Mouse (Mus musculus): ENCODE measurements around the gene Thrb. TPM values are rescaled to one million over a fixed set of nuclear protein-coding genes. Genes with fewer than 3 reads are reported as not detected.

The Thrb gene
- polyA plus RNA-seq, 1 experiment from 2014 or later = 0.32 TPM

DNA sequence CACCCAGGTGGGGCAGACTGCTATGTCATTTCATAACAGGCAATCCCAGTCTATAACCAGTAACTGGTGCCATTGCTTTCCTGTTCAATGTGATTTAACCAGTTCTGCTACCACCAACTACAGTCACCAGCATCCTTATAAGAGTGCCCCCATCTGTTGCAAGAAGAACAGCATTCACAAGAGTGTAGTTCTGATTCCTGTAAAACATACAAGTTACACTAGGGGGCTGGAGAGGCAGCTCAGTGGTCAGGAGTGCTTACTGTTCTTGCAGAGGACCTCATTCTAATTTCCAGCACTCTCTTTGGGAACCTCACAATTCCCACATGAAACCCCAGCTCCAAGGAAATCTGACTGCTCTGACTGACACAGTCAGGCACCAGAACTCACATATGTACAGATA lies 318.2 kb downstream of the Thrb start:
- Histone ChIP-seq H3K27me3 (ENCODE audit: control insufficient read depth, insufficient read depth, low read length) (no peaks in the 10 kb centered on the region), H3K36me3 (ENCODE audit: control insufficient read depth, insufficient read depth, low read length) (no peaks in the 10 kb centered on the region), H3K9me3 (ENCODE audit: control insufficient read depth, low read length) (no peaks in the 10 kb centered on the region), H3K4me3 (ENCODE audit: low read depth, low read length) (no peak overlapping the region), H3K27ac (ENCODE audit: low read depth, low read length) (no peak overlapping the region), H3K4me1 (replicated peaks; ENCODE audit: control insufficient read depth, insufficient read depth, low read length) (no peaks in the 10 kb centered on the region), H3K4me2 (ENCODE audit: low read depth, low read length, severe bottlenecking) (no peak overlapping the region), H3K9ac (ENCODE audit: low read length) (no peak overlapping the region)
- ATAC-seq (replicated peaks; ENCODE audit: low FRiP score) (no peak), DNase-seq (ENCODE audit: low spot score) (no peak)

DNA sequence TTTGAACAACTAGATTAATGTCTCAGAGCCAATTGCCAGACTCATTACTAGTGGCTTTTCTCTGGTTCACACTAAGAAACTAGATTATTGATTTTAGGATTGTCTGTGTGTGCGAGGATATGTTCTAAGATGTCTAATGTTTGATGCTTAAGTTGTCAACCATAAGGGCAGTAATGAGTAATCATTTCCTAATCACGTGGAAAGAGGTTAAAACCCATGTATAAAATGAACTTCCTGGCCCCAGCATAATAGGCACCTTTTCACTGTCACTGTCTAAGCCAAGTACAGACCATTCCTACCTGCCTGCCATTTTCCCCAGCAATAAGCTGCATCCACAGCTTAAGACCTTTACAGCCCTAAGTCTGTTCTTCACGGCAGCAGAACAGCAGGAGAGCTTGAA lies 321.2 kb downstream of the Thrb start:
- H3K4me2 ChIP-seq (ENCODE audit: low read depth, low read length, severe bottlenecking) = no peak overlapping the region
- no peaks in the 10 kb centered on the region for H3K36me3 ChIP-seq (ENCODE audit: control insufficient read depth, insufficient read depth, low read length)
- H3K9me3 ChIP-seq (ENCODE audit: control insufficient read depth, low read length) = no peaks in the 10 kb centered on the region
- H3K27ac ChIP-seq (ENCODE audit: low read depth, low read length) = no peak overlapping the region
- no peak overlapping the region for H3K9ac ChIP-seq (ENCODE audit: low read length)
- ATAC-seq (replicated peaks; ENCODE audit: low FRiP score) (no peak), DNase-seq (ENCODE audit: low spot score) (no peak)
- no peaks in the 10 kb centered on the region for H3K4me1 ChIP-seq (replicated peaks; ENCODE audit: control insufficient read depth, insufficient read depth, low read length)
- H3K4me3 ChIP-seq (ENCODE audit: low read depth, low read length) = no peak overlapping the region
- no peaks in the 10 kb centered on the region for H3K27me3 ChIP-seq (ENCODE audit: control insufficient read depth, insufficient read depth, low read length)
- 77% methylated on average over 3 of the region's 3 CpGs for WGBS

DNA sequence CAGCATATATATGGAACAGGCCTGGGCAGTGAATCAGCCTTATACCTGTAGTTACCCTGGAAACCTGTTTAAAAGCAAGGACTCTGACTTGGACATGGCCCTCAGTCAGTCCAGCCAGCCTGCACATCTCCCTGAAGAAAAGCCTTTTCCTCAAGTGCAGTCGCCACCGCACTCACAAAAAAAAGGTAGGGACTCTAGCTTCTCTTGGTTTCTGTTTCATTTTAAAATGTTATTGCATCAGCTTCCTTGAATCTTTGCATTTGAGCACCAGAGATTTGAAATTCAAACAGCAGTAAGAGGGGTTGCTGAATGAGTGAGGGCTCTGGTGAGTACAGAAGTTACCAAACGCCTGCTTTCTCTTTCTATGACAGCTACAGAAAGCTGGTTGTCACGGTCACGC lies 322.0 kb downstream of the Thrb start:
- Histone ChIP-seq H3K4me2 (ENCODE audit: low read depth, low read length, severe bottlenecking) (no peak overlapping the region), H3K9ac (ENCODE audit: low read length) (no peak overlapping the region), H3K36me3 (ENCODE audit: control insufficient read depth, insufficient read depth, low read length) (no peaks in the 10 kb centered on the region), H3K27me3 (ENCODE audit: control insufficient read depth, insufficient read depth, low read length) (no peaks in the 10 kb centered on the region), H3K9me3 (ENCODE audit: control insufficient read depth, low read length) (no peaks in the 10 kb centered on the region), H3K4me3 (ENCODE audit: low read depth, low read length) (no peak overlapping the region), H3K4me1 (replicated peaks; ENCODE audit: control insufficient read depth, insufficient read depth, low read length) (no peaks in the 10 kb centered on the region), H3K27ac (ENCODE audit: low read depth, low read length) (no peak overlapping the region)
- ATAC-seq (replicated peaks; ENCODE audit: low FRiP score) = no peak
- DNase-seq (ENCODE audit: low spot score) = no peak
- WGBS = 91% methylated on average over 5 of the region's 5 CpGs

DNA sequence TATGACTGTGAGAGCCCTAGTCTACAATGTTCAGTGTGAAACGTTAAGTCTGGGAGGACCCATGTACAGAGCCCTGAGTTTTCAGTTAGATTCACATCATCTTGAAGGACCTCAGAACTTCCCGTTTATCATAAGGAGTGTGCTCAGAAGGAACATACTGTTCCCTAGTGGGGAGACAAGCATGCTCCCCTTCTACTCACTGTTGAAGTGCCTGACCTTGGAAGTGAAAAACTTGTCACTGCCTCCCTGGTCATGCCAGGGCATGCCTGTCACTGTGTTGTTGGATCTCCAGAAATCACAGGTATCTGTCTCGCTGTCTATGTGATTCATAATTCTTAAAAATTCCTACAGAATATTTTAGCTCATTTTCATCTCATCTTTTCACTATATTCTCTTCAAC lies 323.3 kb downstream of the Thrb start:
- ATAC-seq (replicated peaks; ENCODE audit: low FRiP score) = no peak

DNA sequence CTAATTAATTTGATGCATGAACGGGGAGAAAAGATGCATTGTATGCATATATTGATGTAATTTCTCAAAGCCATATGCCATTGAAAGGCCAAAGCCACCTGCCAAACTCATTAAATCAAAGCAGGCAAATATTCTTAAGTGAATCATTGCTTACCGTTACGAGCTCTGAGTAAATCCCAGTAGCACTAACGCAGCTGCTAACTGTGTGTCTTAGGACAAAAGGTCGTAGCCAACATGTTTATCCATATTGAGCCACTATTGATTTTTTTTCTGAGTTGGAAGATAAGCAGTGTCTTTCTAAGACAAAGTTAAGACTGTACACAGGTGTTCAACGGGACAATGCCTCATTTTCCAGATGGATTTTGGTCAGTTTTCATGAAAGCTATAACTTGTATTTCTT lies 323.8 kb downstream of the Thrb start:
- H3K4me2 ChIP-seq (ENCODE audit: low read depth, low read length, severe bottlenecking) = no peak overlapping the region
- H3K9me3 ChIP-seq (ENCODE audit: control insufficient read depth, low read length) = no peaks in the 10 kb centered on the region
- no peaks in the 10 kb centered on the region for H3K36me3 ChIP-seq (ENCODE audit: control insufficient read depth, insufficient read depth, low read length)
- no peak overlapping the region for H3K27ac ChIP-seq (ENCODE audit: low read depth, low read length)
- ATAC-seq (replicated peaks; ENCODE audit: low FRiP score) = no peak
- DNase-seq (ENCODE audit: low spot score) = no peak
- no peak overlapping the region for H3K4me3 ChIP-seq (ENCODE audit: low read depth, low read length)
- H3K4me1 ChIP-seq (replicated peaks; ENCODE audit: control insufficient read depth, insufficient read depth, low read length) = no peaks in the 10 kb centered on the region
- H3K9ac ChIP-seq (ENCODE audit: low read length) = no peak overlapping the region
- WGBS = 80% methylated on average over 6 of the region's 6 CpGs
- H3K27me3 ChIP-seq (ENCODE audit: control insufficient read depth, insufficient read depth, low read length) = no peaks in the 10 kb centered on the region

More for the DNA sequence above, 323.3 kb downstream of the Thrb start:
- Histone ChIP-seq H3K27me3 (ENCODE audit: control insufficient read depth, insufficient read depth, low read length) (no peaks in the 10 kb centered on the region), H3K9me3 (ENCODE audit: control insufficient read depth, low read length) (no peaks in the 10 kb centered on the region), H3K4me1 (replicated peaks; ENCODE audit: control insufficient read depth, insufficient read depth, low read length) (no peaks in the 10 kb centered on the region), H3K36me3 (ENCODE audit: control insufficient read depth, insufficient read depth, low read length) (no peaks in the 10 kb centered on the region), H3K27ac (ENCODE audit: low read depth, low read length) (no peak overlapping the region), H3K4me3 (ENCODE audit: low read depth, low read length) (no peak overlapping the region), H3K4me2 (ENCODE audit: low read depth, low read length, severe bottlenecking) (no peak overlapping the region), H3K9ac (ENCODE audit: low read length) (no peak overlapping the region)
- DNase-seq (ENCODE audit: low spot score) = no peak
- WGBS = 84% methylated on average over 3 of the region's 3 CpGs

DNA sequence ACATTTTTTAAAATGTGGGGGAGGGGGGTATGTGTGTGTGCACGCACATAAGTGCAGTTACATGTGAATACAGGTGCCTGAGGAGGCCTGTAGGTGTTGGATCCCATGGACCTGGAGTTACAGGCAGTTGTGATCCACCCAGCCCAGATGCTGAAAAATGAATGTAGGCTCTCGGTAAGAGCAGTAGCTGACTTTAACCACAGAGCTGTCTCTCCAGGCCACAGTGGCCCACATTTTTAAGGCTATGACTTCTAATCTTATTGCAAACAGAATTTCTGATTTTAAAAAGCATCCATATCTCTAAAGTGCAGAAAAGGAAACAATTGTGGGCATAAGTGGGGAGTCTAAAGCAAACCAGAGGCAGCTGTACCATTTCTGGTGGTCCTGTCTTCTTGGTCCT lies 328.5 kb downstream of the Thrb start:
- H3K36me3 ChIP-seq (ENCODE audit: control insufficient read depth, insufficient read depth, low read length) = no peaks in the 10 kb centered on the region
- no peaks in the 10 kb centered on the region for H3K9me3 ChIP-seq (ENCODE audit: control insufficient read depth, low read length)
- H3K4me1 ChIP-seq (replicated peaks; ENCODE audit: control insufficient read depth, insufficient read depth, low read length) = no peaks in the 10 kb centered on the region
- 83% methylated on average over 2 of the region's 2 CpGs for WGBS
- no peak overlapping the region for H3K4me3 ChIP-seq (ENCODE audit: low read depth, low read length)
- no peak overlapping the region for H3K4me2 ChIP-seq (ENCODE audit: low read depth, low read length, severe bottlenecking)
- H3K27me3 ChIP-seq (ENCODE audit: control insufficient read depth, insufficient read depth, low read length) = no peaks in the 10 kb centered on the region
- no peak for ATAC-seq (replicated peaks; ENCODE audit: low FRiP score)
- no peak overlapping the region for H3K9ac ChIP-seq (ENCODE audit: low read length)
- no peak for DNase-seq (ENCODE audit: low spot score)
- H3K27ac ChIP-seq (ENCODE audit: low read depth, low read length) = no peak overlapping the region

DNA sequence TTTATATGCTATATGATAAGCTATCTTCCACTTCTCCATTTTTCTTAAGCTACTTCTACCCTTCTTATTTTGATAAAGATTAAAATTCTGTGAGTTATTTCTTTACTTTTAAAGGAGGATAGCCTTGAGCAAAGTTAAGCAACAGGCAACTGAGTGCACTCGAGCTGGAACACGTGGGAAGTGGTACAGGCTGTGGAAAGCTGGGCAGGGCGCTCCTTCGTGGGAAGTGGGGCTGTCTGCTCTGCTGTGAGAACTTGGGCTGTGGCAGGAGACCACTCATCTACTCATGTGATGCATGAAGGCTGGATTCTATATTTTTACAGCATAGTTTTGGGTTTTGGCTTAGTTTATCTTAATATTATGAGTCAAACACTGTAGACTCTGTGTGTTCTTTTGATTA lies 329.1 kb downstream of the Thrb start:
- WGBS = 78% methylated on average over 4 of the region's 4 CpGs
- DNase-seq (ENCODE audit: low spot score) = no peak
- Histone ChIP-seq H3K36me3 (ENCODE audit: control insufficient read depth, insufficient read depth, low read length) (no peaks in the 10 kb centered on the region), H3K9me3 (ENCODE audit: control insufficient read depth, low read length) (no peaks in the 10 kb centered on the region), H3K27me3 (ENCODE audit: control insufficient read depth, insufficient read depth, low read length) (no peaks in the 10 kb centered on the region), H3K4me2 (ENCODE audit: low read depth, low read length, severe bottlenecking) (no peak overlapping the region), H3K27ac (ENCODE audit: low read depth, low read length) (no peak overlapping the region), H3K9ac (ENCODE audit: low read length) (no peak overlapping the region), H3K4me1 (replicated peaks; ENCODE audit: control insufficient read depth, insufficient read depth, low read length) (no peaks in the 10 kb centered on the region), H3K4me3 (ENCODE audit: low read depth, low read length) (no peak overlapping the region)
- no peak for ATAC-seq (replicated peaks; ENCODE audit: low FRiP score)

DNA sequence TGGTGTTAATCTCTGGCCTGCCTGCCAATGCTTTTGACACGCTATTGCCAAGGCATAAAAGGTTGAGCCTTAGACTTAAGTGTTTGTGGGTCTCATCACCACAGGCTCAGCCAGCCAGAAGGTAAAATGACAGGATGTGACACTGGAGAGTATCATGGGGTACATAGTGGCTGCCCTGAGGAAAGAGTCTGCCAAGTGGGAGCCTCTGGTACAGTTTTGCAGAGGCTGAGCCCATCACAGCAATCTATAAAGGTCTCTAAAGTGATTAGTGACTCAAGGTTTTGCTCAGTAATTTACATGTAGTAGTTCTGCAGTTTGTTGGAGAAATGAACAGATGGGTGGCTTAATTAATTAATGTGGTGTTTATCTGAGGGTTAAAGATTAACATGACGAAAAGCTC lies 330.1 kb downstream of the Thrb start:
- 74% methylated on average over 2 of the region's 2 CpGs for WGBS
- Histone ChIP-seq H3K36me3 (ENCODE audit: control insufficient read depth, insufficient read depth, low read length) (no peaks in the 10 kb centered on the region), H3K9ac (ENCODE audit: low read length) (no peak overlapping the region), H3K9me3 (ENCODE audit: control insufficient read depth, low read length) (no peaks in the 10 kb centered on the region), H3K4me2 (ENCODE audit: low read depth, low read length, severe bottlenecking) (no peak overlapping the region), H3K27me3 (ENCODE audit: control insufficient read depth, insufficient read depth, low read length) (no peaks in the 10 kb centered on the region), H3K4me3 (ENCODE audit: low read depth, low read length) (no peak overlapping the region), H3K27ac (ENCODE audit: low read depth, low read length) (no peak overlapping the region), H3K4me1 (replicated peaks; ENCODE audit: control insufficient read depth, insufficient read depth, low read length) (no peaks in the 10 kb centered on the region)
- ATAC-seq (replicated peaks; ENCODE audit: low FRiP score) = no peak
- no peak for DNase-seq (ENCODE audit: low spot score)

DNA sequence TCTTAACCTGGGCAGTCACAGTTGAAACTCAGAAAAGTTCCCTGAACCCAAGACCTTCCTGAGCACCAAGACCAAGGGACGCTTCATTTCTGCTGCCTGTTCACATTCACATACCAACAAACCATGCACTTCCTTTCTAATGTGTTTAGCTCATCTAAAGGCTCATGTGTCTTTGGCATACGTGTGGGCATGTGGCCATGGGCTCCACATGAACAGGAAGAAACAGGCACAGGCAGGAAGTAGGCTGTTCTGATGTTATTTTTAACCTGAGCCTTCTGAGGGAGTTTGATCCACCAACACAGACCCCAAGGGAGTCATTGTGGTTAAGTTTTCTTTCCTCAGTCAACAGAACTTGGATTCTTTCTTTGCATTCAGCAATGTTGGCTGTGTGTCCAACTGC lies 341.8 kb downstream of the Thrb start:
- H3K4me2 ChIP-seq (ENCODE audit: low read depth, low read length, severe bottlenecking) = no peak overlapping the region
- H3K27me3 ChIP-seq (ENCODE audit: control insufficient read depth, insufficient read depth, low read length) = no peaks in the 10 kb centered on the region
- H3K4me1 ChIP-seq (replicated peaks; ENCODE audit: control insufficient read depth, insufficient read depth, low read length) = no peaks in the 10 kb centered on the region
- no peaks in the 10 kb centered on the region for H3K36me3 ChIP-seq (ENCODE audit: control insufficient read depth, insufficient read depth, low read length)
- H3K27ac ChIP-seq (ENCODE audit: low read depth, low read length) = no peak overlapping the region
- WGBS = 80% methylated on average over 2 of the region's 2 CpGs
- H3K9me3 ChIP-seq (ENCODE audit: control insufficient read depth, low read length) = no peaks in the 10 kb centered on the region
- DNase-seq (ENCODE audit: low spot score) (no peak), ATAC-seq (replicated peaks; ENCODE audit: low FRiP score) (no peak)
- no peak overlapping the region for H3K4me3 ChIP-seq (ENCODE audit: low read depth, low read length)
- H3K9ac ChIP-seq (ENCODE audit: low read length) = no peak overlapping the region
